Mouse (Mus musculus) ES-E14 (cell line): ENCODE data around the gene Zfp827. TPM values are rescaled to one million over a fixed set of nuclear protein-coding genes. Genes with fewer than 3 reads are reported as not detected.

Experiments
- DNase-seq: peaks from one replicate; pipeline ENCODE4 v3.0.0-alpha.2; 2013; ENCODE audit warnings: low read depth, low spot score
- H3K27ac ChIP-seq: 2 replicates; pipeline ENCODE4 v1.5.1; 2012; ENCODE audit warnings: low read depth, mild to moderate bottlenecking, low read length, moderate library complexity, mixed read lengths; ENCODE audit not compliant: poor library complexity, insufficient read depth, severe bottlenecking
- H3K36me3 ChIP-seq: 2 replicates; pipeline ENCODE4 v1.6.1; 2012; ENCODE audit warnings: mild to moderate bottlenecking, low read length, moderate library complexity, mixed read lengths; ENCODE audit not compliant: control insufficient read depth, poor library complexity, insufficient read depth, severe bottlenecking
- H3K4me1 ChIP-seq, 2 experiments: fragments of 150-350 bp in 1 of 2; sonication (generic) in 1 of 2; 2 replicates each; pipeline ENCODE4 v1.6.1; 2012; ENCODE audit warnings: low read length in 2 of 2, mild to moderate bottlenecking in 1 of 2, mixed read lengths in 1 of 2; ENCODE audit not compliant: control insufficient read depth in 2 of 2, insufficient read depth in 2 of 2, poor library complexity in 1 of 2
- H3K4me3 ChIP-seq, 2 experiments: fragments of 150-350 bp in 1 of 2; sonication (generic) in 1 of 2; 2 replicates each; pipeline ENCODE4 v1.5.1; 2012; ENCODE audit warnings: low read length in 2 of 2, low read depth in 1 of 2, mild to moderate bottlenecking in 1 of 2, mixed read lengths in 1 of 2; ENCODE audit not compliant: insufficient read depth in 1 of 2, poor library complexity in 1 of 2, severe bottlenecking in 1 of 2
- H3K9ac ChIP-seq: 2 replicates; pipeline ENCODE4 v1.6.1; 2012; ENCODE audit warnings: low read depth, mild to moderate bottlenecking, low read length, mixed read lengths; ENCODE audit not compliant: poor library complexity, insufficient read depth, severe bottlenecking
- H3K9me3 ChIP-seq: fragments of 150-350 bp; sonication (generic); 2 replicates; pipeline ENCODE4 v1.6.1; 2012; ENCODE audit warnings: low read depth, mild to moderate bottlenecking, low read length; ENCODE audit not compliant: control insufficient read depth, insufficient read depth
- CHD2 ChIP-seq: IDR thresholded peaks from 2 replicates; pipeline ENCODE4 v1.6.1; 2014; ENCODE audit warnings: mild to moderate bottlenecking, low read depth, low read length, inconsistent platforms
- HCFC1 ChIP-seq: IDR thresholded peaks from 2 replicates; pipeline ENCODE4 v1.6.1; 2012; ENCODE audit warnings: low read length, inconsistent platforms, borderline replicate concordance; ENCODE audit not compliant: insufficient read depth
- MAFK ChIP-seq: IDR thresholded peaks from 2 replicates; pipeline ENCODE4 v1.6.1; 2014; ENCODE audit warnings: mild to moderate bottlenecking, low read depth, low read length, inconsistent platforms; ENCODE audit not compliant: insufficient read depth
- ZC3H11A ChIP-seq: IDR thresholded peaks from 2 replicates; pipeline ENCODE4 v1.6.1; 2012; ENCODE audit warnings: low read depth, mild to moderate bottlenecking, inconsistent platforms, low read length, borderline replicate concordance
- ZNF384 ChIP-seq: IDR thresholded peaks from 2 replicates; pipeline ENCODE4 v1.6.1; 2012; ENCODE audit warnings: low read depth, low read length, inconsistent platforms
- in situ Hi-C, 2 experiments: fragments of 600-800 bp; cut with MboI; formaldehyde crosslinking; loops; one replicate each; pipeline ENCODE4 v1.15.1; 2025; ENCODE audit warnings: low sequenced_read_pairs in 2 of 2, inconsistent platforms in 1 of 2; ENCODE audit not compliant: unreplicated experiment in 2 of 2
- total RNA-seq: library from RNA; depleted of rRNA; stranded (reverse); fragments of 300-350 nt; gene quantifications from 2 replicates; pipeline ENCODE4 v1.2.3, GENCODE M21; 2012; rRNA removed

The Zfp827 gene
- total RNA-seq: 5.8 and 6.3 TPM in 2 replicates

DNA sequence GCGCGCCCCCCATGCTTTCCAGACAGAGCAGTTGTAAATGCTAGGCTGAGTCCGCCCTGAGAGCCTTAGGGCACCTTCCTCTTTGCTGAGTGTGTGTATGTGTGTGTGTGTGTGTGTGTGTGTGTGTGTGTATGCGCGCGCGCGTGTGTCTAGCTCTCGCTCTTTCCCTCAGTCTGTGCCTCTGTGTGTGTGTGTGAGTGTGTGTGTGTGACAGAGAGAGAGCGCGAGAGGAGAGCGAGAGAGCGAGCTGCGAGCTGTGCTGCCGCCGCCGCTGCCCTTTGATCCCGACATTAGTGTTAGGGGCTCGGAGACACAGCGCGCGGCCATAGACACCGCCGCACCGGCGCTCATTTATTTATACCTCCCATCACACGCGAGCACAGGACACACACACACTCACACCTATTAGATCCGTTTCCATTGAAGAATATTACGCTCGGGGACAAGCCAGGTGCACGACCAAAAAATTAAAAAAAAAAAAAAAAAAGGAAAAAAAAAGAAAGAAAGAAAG is at the start of gene Zfp827:
Gene Zfp827 (plus strand): TSS at position 461 of the 511 bp plus-strand sequence.
- H3K36me3 ChIP-seq: no peaks in the 10 kb centered on the region
- peak within 1 kb of the TSS; percentile 97 for H3K9ac ChIP-seq
- peak within 1 kb of the TSS; percentile 72 to 97 for H3K4me3 ChIP-seq
- no peaks in the 10 kb centered on the region for H3K9me3 ChIP-seq
- in situ Hi-C loops: no loop called here
- H3K4me1 ChIP-seq: peaks cover 14% of the 10 kb centered on the region in 2 experiments
- peak within 1 kb of the TSS; percentile 96 for H3K27ac ChIP-seq
- TF ChIP-seq MAFK (0 out of 2 replicates have a peak, but pooled peaks have one; percentile 34), ZC3H11A (no peak), HCFC1 (no peak), CHD2 (peak; percentile 74; the same call in 1 of the 2 replicates), ZNF384 (peak; percentile 55; the same call in 1 of the 2 replicates)
- DNase-seq: peak; percentile 51

DNA sequence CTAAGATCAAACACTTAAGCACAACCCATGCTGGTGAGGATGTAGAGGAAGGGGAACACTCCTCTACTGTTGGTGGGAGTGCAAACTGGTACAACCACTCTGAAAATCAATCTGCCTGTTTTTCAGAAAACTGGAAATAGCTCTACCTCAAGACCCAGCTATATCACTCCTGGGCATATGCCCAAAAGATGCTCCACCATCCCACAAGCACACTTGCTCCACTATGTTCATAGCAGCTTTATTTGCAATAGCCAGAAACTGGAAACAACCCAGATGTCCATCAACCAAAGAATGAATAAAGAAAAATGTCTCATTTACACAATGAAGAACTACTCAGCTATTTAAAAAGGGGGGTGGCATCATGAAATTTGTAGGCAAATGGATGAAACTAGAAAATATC is 23.9 kb upstream of the Zfp827 start:
- in situ Hi-C loops: no loop called here
- no peak for DNase-seq
- Histone ChIP-seq H3K4me1 (no peaks in the 10 kb centered on the region), H3K9ac (no peak overlapping the region), H3K36me3 (no peaks in the 10 kb centered on the region), H3K4me3 (no peak overlapping the region), H3K9me3 (no peaks in the 10 kb centered on the region), H3K27ac (no peak overlapping the region)
- TF ChIP-seq ZNF384 (no peak), MAFK (no peak), ZC3H11A (no peak), HCFC1 (no peak), CHD2 (no peak)

DNA sequence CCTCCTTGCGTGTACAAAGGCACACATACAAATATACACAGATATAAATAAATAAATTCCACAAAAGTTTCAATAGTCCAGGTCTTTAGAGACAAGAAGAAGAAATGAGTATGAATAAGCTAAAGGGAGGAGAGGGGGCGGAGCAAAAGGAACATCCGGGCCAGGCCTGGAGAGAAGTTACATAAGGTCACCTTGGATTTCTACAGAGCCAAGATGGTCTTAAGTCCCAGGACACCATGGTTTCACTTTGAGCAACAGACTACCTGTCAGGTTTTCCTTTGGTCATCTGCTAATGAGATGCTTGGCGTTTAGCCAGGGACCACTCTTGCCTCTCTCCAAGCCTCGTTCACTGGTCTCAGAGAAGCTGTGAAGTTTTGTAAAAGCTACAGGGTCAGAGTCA is 13.2 kb upstream of the Zfp827 start:
- in situ Hi-C loops: no loop called here
- H3K27ac ChIP-seq: no peak overlapping the region
- DNase-seq: no peak
- no peaks in the 10 kb centered on the region for H3K36me3 ChIP-seq
- TF ChIP-seq CHD2 (no peak), MAFK (no peak), ZC3H11A (no peak), ZNF384 (no peak), HCFC1 (no peak)
- H3K9ac ChIP-seq: no peak overlapping the region
- H3K4me3 ChIP-seq: no peak overlapping the region
- H3K9me3 ChIP-seq: no peaks in the 10 kb centered on the region
- H3K4me1 ChIP-seq: peaks cover 13 to 16% of the 10 kb centered on the region in 2 experiments

DNA sequence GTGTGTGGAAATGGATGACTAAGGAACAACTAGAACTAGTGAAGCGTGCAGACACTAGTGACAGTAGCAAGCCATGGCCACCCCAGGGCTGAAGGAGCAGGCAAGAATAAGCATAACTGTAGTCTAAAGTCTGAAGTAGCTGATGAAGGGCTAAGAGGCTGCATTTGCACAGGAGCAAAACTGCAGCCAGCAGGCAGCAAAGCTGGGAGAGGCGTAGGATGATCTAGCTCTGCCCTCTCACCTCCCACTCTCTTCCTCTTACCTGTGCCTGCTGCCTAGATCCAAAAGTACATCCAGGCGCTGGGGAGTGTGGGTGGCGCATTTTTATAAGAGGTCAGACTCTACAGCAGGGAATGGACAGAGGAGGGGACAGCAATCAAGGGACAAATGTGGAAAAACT is 12.2 kb upstream of the Zfp827 start:
- no peaks in the 10 kb centered on the region for H3K36me3 ChIP-seq
- in situ Hi-C loops: no loop called here

More for the DNA sequence above, 12.2 kb upstream of the Zfp827 start:
- DNase-seq: no peak
- Histone ChIP-seq H3K27ac (no peak overlapping the region), H3K4me3 (no peak overlapping the region), H3K9me3 (no peaks in the 10 kb centered on the region), H3K9ac (no peak overlapping the region), H3K4me1 (peaks cover 13 to 16% of the 10 kb centered on the region in 2 experiments)
- TF ChIP-seq ZNF384 (no peak), ZC3H11A (no peak), MAFK (no peak), HCFC1 (no peak), CHD2 (no peak)
